Mouse (Mus musculus): Measurements from ENCODE around the gene Pglyrp2. TPM values are rescaled to one million over a fixed set of nuclear protein-coding genes. Genes with fewer than 3 reads are reported as not detected.
A peak's percentile ranks its signal among the peaks of the same experiment; 100 is the strongest.

The Pglyrp2 gene
- not detected in 2 replicates for polyA plus RNA-seq (2012; rRNA removed)

DNA sequence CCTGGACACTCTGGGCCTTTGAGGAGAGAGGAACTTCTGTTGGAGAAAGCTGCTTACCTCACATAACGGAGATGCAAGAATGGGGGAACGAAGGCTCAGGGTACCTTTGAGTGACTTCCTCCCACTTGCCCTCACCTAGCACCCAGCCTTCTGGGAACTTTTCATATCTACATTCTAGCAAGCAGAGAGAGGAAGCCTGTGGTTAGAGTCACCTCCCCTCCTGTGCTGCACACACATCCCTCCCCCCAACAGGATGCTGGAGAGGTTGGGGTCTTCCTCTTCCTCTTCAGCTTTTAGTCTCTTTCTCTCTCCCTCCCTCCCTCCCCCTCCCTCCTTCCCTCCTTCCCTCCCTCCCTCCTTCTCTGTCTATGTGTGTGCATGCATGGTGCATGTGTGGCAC is at the start of gene Pglyrp2:
TSS of gene Pglyrp2 (minus strand) at position 134 of the 400 bp plus-strand sequence.
- no peak for DNase-seq (ENCODE audit: extremely low spot score in 1 of 2, low spot score in 1 of 2)

DNA sequence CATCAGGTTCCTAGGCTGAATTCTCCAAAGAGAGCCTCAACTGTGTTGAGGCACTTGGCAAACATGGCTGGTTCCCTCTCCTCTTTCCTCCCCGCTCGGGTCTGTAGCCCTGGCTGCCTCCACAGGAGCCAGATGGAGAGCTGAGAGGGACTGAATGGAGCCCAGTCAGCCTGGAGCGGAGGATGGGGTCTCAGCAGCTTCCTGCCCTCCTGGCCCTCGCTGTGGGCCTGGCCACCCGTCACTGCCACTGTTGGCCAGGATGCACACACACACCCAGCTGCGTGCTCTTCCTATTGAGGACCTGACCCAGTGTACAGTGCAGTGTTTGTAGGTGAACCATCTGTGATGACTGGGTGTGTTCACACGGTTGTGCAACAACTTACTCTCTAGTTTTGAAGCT is 48.2 kb upstream of the Pglyrp2 start:
- DNase-seq (ENCODE audit: extremely low spot score in 1 of 2, low spot score in 1 of 2), result no peak

GRCm38 (mm10) chr17:32470795-32471194 is 46.8 kb upstream of the Pglyrp2 start:
- no peak for DNase-seq (ENCODE audit: extremely low spot score in 1 of 2, low spot score in 1 of 2)

DNA sequence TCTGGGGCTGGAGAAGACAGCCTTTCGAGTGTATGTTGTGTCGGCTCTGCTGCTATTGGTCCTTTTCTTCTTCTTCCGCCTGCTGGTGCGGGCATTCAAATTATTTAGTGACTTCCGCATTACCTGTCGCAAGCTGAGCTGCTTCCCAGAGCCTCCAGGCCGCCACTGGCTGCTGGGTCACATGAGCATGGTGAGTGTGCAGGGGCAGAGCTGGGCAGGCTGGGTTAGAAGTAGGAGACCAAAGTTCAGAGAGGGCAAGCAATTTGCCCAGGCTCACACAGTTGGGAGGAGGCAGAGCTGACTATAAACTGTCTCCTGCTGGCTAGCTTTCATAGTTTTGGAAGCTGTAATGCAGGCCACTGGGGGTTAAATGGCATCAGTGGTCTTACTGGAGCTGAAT is 44.5 kb upstream of the Pglyrp2 start:
- DNase-seq (ENCODE audit: extremely low spot score in 1 of 2, low spot score in 1 of 2), result no peak

DNA sequence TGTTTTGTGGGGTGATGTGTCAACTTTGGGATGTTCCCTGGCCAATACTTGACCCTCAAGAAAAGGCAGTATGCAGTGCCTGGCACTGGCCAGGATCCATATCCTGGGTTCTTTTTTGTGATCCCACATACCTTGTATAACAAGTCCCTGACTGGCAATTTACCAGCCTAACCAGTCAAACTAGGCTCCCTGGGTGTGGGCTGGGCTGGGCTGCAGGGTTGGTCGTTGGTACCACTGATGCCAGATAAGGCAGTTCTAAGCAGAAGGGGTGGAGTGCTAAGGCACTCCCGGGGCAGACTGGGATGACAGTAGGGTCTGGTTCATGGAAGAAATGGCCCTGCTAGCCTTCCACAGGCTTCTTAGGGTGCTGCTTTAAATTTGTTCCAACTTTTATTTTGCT is 31.0 kb upstream of the Pglyrp2 start:
- no peak for DNase-seq (ENCODE audit: extremely low spot score in 1 of 2, low spot score in 1 of 2)

- no peak for DNase-seq (ENCODE audit: extremely low spot score in 1 of 2, low spot score in 1 of 2)
Measured at GRCm38 (mm10) chr17:32454188-32454587, 30.2 kb upstream of the Pglyrp2 start.

GRCm38 (mm10) chr17:32452482-32452881 is 28.5 kb upstream of the Pglyrp2 start, which contains the start of gene Cyp4f39:
Gene Cyp4f39, plus strand, starts transcription at chr17:32452723.
- DNase-seq (ENCODE audit: extremely low spot score in 1 of 2, low spot score in 1 of 2), result no peak

DNA sequence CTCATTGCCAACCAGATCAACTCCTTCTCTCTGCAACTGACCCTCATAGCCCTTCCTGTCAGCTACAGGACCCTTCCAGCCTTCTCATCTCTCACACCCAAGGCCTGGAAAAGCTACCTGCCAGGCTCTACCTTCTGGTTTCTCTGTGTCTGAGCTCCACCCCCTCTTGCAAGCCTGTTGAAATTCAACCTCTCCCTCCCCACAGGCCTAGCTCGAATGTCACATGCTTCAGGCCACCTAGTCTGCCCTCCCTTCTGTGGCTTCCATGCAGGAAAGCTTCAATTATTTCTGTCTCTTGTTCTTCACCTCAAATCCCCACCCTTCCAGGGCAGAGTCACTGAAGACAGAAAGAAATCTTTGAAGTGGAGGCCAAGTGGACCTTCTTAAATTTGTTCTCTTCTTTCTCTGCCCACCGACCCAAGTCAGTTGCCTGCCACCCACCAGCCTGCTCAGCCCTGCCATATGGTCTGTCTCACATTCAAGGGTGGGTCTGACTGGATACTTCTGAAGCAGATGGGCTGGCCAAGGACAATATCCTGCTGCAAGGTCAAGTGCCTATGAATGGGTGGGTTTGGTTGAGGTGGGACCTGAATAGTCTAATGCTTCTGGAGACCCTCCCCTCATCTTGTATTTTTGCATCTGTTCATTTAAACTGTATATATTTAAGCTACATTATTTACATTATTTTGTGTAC is 27.0 kb upstream of the Pglyrp2 start:
- no peak for DNase-seq (ENCODE audit: extremely low spot score in 1 of 2, low spot score in 1 of 2)

DNA sequence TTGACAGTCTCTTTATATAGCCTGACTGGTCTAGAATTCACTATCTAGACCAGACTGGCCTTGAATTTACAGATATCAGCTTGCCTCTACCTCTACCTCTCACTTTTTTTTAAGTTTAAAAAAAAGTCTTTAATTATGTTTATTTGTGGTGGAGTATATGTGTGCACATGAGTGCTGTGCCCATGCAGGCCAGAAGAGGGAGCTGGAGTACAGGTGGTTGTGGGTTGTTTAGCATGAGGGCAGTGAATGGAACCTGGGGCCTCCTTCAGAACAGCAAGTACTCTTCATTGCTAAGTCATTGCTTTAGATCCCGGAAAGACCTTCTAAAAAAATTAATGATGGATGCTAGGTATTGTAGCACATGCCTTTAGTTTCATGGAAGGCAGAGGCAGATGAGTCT is 25.1 kb upstream of the Pglyrp2 start:
- no peak for DNase-seq (ENCODE audit: extremely low spot score in 1 of 2, low spot score in 1 of 2)

DNA sequence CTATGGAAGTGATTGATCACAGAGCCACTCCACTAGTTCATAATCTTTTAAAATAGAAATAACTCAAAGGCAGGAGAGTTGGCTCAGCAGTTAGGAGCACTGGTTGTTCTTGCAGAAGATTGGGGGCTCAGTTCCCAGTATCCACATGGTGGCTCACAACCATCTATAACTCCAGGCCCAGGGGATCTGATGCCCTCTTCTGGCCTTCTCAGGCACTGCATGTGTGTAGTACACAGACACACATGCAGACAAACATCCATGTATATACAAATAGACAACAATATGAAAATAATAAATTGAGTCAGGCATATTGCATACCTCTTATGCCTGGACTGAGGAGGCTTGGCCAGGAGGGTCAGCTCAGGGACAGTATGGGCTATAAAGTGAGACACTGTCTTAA is 23.2 kb upstream of the Pglyrp2 start:
- no peak for DNase-seq (ENCODE audit: extremely low spot score in 1 of 2, low spot score in 1 of 2)

DNA sequence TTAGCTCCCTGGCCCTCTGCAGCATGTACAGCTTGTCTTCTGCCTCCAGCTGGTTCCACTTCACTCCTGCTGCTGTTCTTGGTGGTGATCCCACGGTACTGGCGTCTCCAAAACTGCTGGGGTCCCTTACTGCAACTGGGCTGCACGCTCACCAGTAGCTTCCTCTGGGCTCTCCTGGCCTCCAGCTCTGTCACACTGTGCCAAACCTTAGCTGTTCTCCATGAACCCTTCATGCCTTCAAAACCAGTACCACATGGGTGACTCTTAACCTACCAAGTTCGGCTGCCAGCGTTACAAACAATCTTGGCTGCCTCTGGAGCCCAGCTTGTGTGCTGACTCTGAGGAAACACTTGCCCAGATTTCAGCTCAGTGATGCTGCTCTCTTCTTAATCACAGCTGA is 21.0 kb upstream of the Pglyrp2 start:
- no peak for DNase-seq (ENCODE audit: extremely low spot score in 1 of 2, low spot score in 1 of 2)

- no peak for DNase-seq (ENCODE audit: extremely low spot score in 1 of 2, low spot score in 1 of 2)
Measured at GRCm38 (mm10) chr17:32443245-32443644, 19.3 kb upstream of the Pglyrp2 start.

GRCm38 (mm10) chr17:32437106-32437505 is 13.1 kb upstream of the Pglyrp2 start:
- DNase-seq (ENCODE audit: extremely low spot score in 1 of 2, low spot score in 1 of 2), result no peak

DNA sequence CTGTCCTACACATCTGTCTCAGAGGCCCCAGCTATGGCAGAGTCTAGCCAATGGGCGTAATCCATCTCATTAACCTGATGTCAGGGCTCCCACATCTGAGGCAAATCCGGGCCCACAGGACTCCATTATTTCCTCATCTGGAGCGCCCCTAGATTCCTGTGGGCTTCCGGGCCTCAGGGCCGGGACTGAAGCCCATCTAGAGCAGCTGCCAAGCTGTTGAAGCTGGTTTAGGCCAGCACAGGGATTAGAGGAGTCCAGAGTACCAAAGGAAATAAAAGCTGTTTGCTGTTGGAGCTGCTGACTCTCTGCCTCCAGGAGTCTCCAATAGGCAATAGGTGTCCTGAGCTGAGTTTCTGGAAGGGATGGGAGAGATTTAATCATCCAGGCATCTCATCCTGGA is 11.2 kb upstream of the Pglyrp2 start:
- no peak for DNase-seq (ENCODE audit: extremely low spot score in 1 of 2, low spot score in 1 of 2)

DNA sequence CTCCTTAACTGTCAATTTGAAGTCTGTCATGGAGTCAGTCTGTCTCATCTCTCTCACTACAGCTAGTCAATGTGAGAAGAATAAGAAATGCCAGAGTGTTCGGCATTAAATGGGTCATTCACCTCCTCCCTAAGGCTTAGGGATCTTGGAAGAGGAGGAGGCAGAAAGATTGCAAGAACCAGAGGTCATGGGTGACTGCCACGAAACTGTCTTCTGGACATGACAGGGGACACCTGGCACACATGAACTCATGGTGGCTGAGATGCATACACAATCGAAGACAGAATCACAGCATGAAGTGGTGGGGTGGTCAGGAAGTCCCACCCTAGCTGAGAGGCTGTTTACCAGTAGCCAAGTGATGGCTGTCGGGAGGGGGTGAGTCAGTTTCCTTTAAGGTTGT is 10.4 kb upstream of the Pglyrp2 start:
- DNase-seq (ENCODE audit: extremely low spot score in 1 of 2, low spot score in 1 of 2), result no peak

DNA sequence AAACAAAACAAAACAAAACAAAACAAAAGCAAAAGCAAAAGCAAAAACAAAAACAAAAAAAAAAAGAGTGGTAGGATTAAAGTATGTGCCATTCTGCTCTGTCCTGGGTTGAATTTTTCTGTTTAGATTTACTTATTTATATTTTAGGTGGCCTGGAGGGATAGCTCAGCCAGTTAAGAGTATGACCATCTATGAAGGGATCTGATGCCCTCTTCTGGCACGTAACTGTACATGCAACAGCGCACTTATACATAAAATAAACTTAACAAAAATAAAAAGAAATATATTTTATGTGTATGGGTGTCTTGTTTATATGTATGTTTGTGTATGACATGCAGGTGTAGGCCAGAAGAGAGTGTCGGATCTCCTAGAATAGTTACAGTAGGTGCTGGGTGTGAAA is 8.0 kb upstream of the Pglyrp2 start:
- peak in 1 of 2 experiments; percentile 7 for DNase-seq (ENCODE audit: extremely low spot score in 1 of 2, low spot score in 1 of 2)

- DNase-seq (ENCODE audit: extremely low spot score in 1 of 2, low spot score in 1 of 2), result no peak
Measured at GRCm38 (mm10) chr17:32426610-32427009, 2.6 kb upstream of the Pglyrp2 start.

GRCm38 (mm10) chr17:32420781-32421180 is 3.2 kb downstream of the Pglyrp2 start:
- DNase-seq (ENCODE audit: extremely low spot score in 1 of 2, low spot score in 1 of 2), result no peak

GRCm38 (mm10) chr17:32419989-32420388 is 4.0 kb downstream of the Pglyrp2 start:
- no peak for DNase-seq (ENCODE audit: extremely low spot score in 1 of 2, low spot score in 1 of 2)

DNA sequence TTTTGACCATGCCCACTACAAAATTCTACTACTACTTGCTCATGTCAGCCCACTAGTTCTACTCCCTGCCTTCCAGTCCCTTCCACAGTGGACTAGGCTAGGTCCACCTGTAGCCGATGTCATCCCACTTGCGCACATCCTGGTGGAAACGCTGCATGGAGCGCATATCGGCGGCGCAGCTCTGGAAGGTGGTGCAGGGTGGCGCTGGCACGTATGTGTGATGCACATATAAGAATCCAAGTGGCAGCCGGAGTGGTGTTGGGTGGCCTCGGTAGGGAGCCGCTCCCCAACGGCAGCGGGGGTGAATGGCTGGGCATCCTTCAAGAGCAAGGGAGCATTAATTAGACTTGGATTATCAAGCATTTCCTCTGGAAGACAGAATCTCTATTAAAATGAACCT is 7.2 kb downstream of the Pglyrp2 start:
- no peak for DNase-seq (ENCODE audit: extremely low spot score in 1 of 2, low spot score in 1 of 2)

GRCm38 (mm10) chr17:32415417-32416020 is 8.4 kb downstream of the Pglyrp2 start:
- DNase-seq (ENCODE audit: extremely low spot score in 1 of 2, low spot score in 1 of 2), result no peak

GRCm38 (mm10) chr17:32411898-32412297 is 12.1 kb downstream of the Pglyrp2 start:
- DNase-seq (ENCODE audit: extremely low spot score in 1 of 2, low spot score in 1 of 2), result no peak

Measured in frontal cortex, adult 2 months (tissue).